ENCODE assay signal across 9 mouse cellular contexts in genomic region chr11:33028920-33029319, GRCm38 (mm10).
A peak's percentile ranks its signal among the peaks of the same experiment; 100 is the strongest.
DNase-seq lines count a peak whose midpoint lies in the region; ATAC-seq and TF ChIP-seq lines count a peak whose summit lies in the region.
"Had no signal": no experiment of that assay in that cellular context is flagged by ENCODE, and none has a peak within 500 bp of the region (broad histone marks: within the 10 kb centered on the region; RNA-seq: fewer than 3 reads in every experiment).

No protein-coding gene starts in this region.

- H3K4me2 ChIP-seq in hindbrain, embryonic 13.5 days: no peak overlapping the region
- H3K4me2 ChIP-seq: neural tube, embryonic 13.5 days had no signal

- no peak overlapping the region for H3K4me3 ChIP-seq in cerebellum, adult 2 months (replicated peaks; ENCODE audit: insufficient read depth, low read depth, low read length)
- no peak overlapping the region for H3K4me3 ChIP-seq in bone marrow macrophage, adult 2 months (ENCODE audit: insufficient read depth, low read length)
- no peak overlapping the region for H3K4me3 ChIP-seq in hindbrain, embryonic 13.5 days
- H3K4me3 ChIP-seq: neural tube, embryonic 13.5 days had no signal

- H3K27me3 ChIP-seq in cerebellum, adult 2 months (ENCODE audit: control insufficient read depth, insufficient read depth, low read length): no peaks in the 10 kb centered on the region
- H3K27me3 ChIP-seq in hindbrain, embryonic 13.5 days: no peaks in the 10 kb centered on the region
- H3K27me3 ChIP-seq: neural tube, embryonic 13.5 days had no signal

- no peak overlapping the region for H3K9ac ChIP-seq in hindbrain, embryonic 13.5 days
- H3K9ac ChIP-seq: neural tube, embryonic 13.5 days had no signal

- no peak overlapping the region for H3K27ac ChIP-seq in cerebellum, adult 2 months (ENCODE audit: insufficient read depth, low read length)
- H3K27ac ChIP-seq in bone marrow macrophage, adult 2 months (ENCODE audit: insufficient read depth, low read depth, low read length): no peak overlapping the region
- no peak overlapping the region for H3K27ac ChIP-seq in hindbrain, embryonic 13.5 days
- H3K27ac ChIP-seq: neural tube, embryonic 13.5 days had no signal

- H3K9me3 ChIP-seq in hindbrain, embryonic 13.5 days: no peaks in the 10 kb centered on the region
- H3K9me3 ChIP-seq: neural tube, embryonic 13.5 days had no signal

- DNase-seq in cerebellum, adult 2 months: no peak
- DNase-seq in cerebellum, adult 8-10 months: no peak
- DNase-seq in 416B (ENCODE audit: low read depth): peak; percentile 31
- peak; percentile 37 to 61 for DNase-seq in kidney, postnatal 36 days
- DNase-seq in cerebellum, adult 18-20 months: no peak
- DNase-seq in spleen, postnatal 36 days (ENCODE audit: low spot score in 2 of 2): no peak

- peak; percentile 41; the same call in 1 of the 2 replicates for TF ChIP-seq CTCF in cerebellum, adult 2 months (IDR thresholded peaks at IDR 0.05; ENCODE audit: borderline replicate concordance, insufficient read depth, low read depth, low read length)
- peak; percentile 66 for TF ChIP-seq CTCF in bone marrow macrophage, adult 2 months (IDR thresholded peaks at IDR 0.05; ENCODE audit: low read depth, low read length)

- ATAC-seq in hindbrain, embryonic 13.5 days (ENCODE audit: low FRiP score): no peak

- H3K36me3 ChIP-seq in hindbrain, embryonic 13.5 days: no peaks in the 10 kb centered on the region
- H3K36me3 ChIP-seq: neural tube, embryonic 13.5 days had no signal

- H3K4me1 ChIP-seq in cerebellum, adult 2 months (ENCODE audit: control insufficient read depth, insufficient read depth, low read length): no peaks in the 10 kb centered on the region
- no peaks in the 10 kb centered on the region for H3K4me1 ChIP-seq in bone marrow macrophage, adult 2 months (ENCODE audit: control insufficient read depth, insufficient read depth, low read length)
- H3K4me1 ChIP-seq in hindbrain, embryonic 13.5 days (replicated peaks): no peaks in the 10 kb centered on the region
- H3K4me1 ChIP-seq: neural tube, embryonic 13.5 days had no signal

- no peak for TF ChIP-seq POLR2A in cerebellum, adult 2 months (IDR thresholded peaks at IDR 0.05; ENCODE audit: borderline replicate concordance, insufficient read depth, low read length)
- TF ChIP-seq POLR2A in bone marrow macrophage, adult 2 months (IDR thresholded peaks at IDR 0.05; ENCODE audit: borderline replicate concordance, low read depth, low read length): no peak

Comparison
In these comparisons a context has a peak if more than half of its experiments do, and no peak if none do; other contexts are left out.
1. DNase-seq: peak in 416B (single experiment) and kidney, postnatal 36 days (2 of 2); none in cerebellum, adult 2 months (0 of 2), cerebellum, adult 8-10 months (single experiment), cerebellum, adult 18-20 months (0 of 2) and spleen, postnatal 36 days (0 of 2).